19 mouse cellular contexts compared by ENCODE assay signal in the genomic region with DNA sequence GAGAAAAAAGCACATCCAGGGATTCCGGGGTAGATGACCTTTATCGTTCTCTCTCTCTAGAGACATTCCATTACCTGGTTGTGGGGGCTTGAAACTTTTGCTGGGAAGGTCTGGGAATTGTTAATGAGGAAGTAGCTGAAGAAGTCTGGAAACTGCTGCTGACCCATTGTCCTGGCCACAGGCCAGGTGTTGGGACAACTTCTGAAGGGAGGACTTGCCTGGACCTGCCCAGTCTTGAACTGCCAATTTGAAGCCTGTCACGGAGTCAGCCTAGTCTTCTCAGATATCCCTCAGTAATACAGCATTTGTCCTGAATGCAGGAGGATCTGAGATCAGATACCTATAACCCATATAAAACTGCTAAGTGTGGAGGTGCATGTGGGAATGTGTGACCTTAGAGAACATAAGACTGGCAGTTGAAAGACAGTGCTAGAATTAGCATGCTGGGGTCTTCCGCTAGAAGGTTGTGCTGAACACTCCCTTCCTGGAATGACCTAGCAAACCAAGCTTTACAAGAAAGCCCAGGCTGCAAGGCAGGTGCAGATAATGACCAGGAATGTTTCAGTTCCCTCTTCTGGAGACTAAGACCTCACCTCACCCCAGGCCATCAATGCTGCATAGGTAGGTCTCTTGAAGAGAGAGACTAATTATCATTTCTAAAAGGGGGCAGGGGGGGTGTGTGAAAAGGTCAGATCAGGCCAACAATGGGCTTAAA.
DNase-seq lines count a peak whose midpoint lies in the region.
"Had no signal": no experiment of that assay in that cellular context is flagged by ENCODE, and none has a peak within 500 bp of the region (broad histone marks: within the 10 kb centered on the region; RNA-seq: fewer than 3 reads in every experiment).

No protein-coding gene starts in this region.

- DNase-seq in 416B (ENCODE audit: low read depth) (peak; percentile 5), A20 (ENCODE audit: low read depth, low spot score) (peak; percentile 17), R1 (ENCODE audit: low read depth, low spot score) (peak; percentile 40)
- peak; percentile 73 for DNase-seq in urinary bladder, postnatal 14 days (ENCODE audit: low spot score)
- no peak for DNase-seq in ovary, postnatal 14 days (ENCODE audit: low spot score)
- no peak for DNase-seq in spleen, postnatal 36 days (ENCODE audit: low spot score in 2 of 2)
- DNase-seq in thymus, postnatal 14 days: no peak
- DNase-seq in heart, adult 9 months (ENCODE audit: low spot score in 2 of 2): no peak
- DNase-seq: adrenal gland, adult 2 months; adrenal gland, postnatal 14 days; B cell, adult 2 months; cerebellum, adult 11 months; cerebellum, adult 2 months; cerebellum, adult 9-11 months; cerebellum, postnatal 36 days; embryo, embryonic 11 days; gastrocnemius, postnatal 10 days; gastrocnemius, postnatal 36 days; heart, adult 2 months had no signal

Comparison
In these comparisons a context has a peak if more than half of its experiments do, and no peak if none do; other contexts are left out.
1. DNase-seq: peak in 416B (single experiment), A20 (single experiment), R1 (single experiment) and urinary bladder, postnatal 14 days (single experiment); none in ovary, postnatal 14 days (single experiment), spleen, postnatal 36 days (0 of 2), thymus, postnatal 14 days (single experiment) and heart, adult 9 months (0 of 2).